Mouse (Mus musculus) liver, embryonic 14.5 days (tissue): ENCODE data around the gene Edil3. TPM values are rescaled to one million over a fixed set of nuclear protein-coding genes. Genes with fewer than 3 reads are reported as not detected.

ENCODE experiments used
- ATAC-seq: fragments of 200-750 bp; cut with Nextera tagmentation; 2 replicates; pipeline ENCODE4 v1.8.0; 2017; ENCODE audit warnings: moderate number of reproducible peaks, mild to moderate bottlenecking, moderate library complexity; ENCODE audit not compliant: insufficient read depth
- DNase-seq, 3 experiments: peaks; one replicate each; pipeline ENCODE4 v3.0.0-alpha.2; 2012 to 2013; ENCODE audit warnings: low read depth in 3 of 3, low spot score in 3 of 3
- H3K27ac ChIP-seq: fragments of 300-500 bp; sonication (generic); 2 replicates; pipeline ENCODE4 v1.5.1; 2014; ENCODE audit warnings: moderate library complexity, mild to moderate bottlenecking, control low read depth, inconsistent platforms
- H3K27me3 ChIP-seq: fragments of 300-500 bp; sonication (generic); 2 replicates; pipeline ENCODE4 v1.6.1; 2014; ENCODE audit warnings: mild to moderate bottlenecking, low read length, moderate library complexity; ENCODE audit not compliant: control insufficient read depth, insufficient read depth
- H3K36me3 ChIP-seq: fragments of 300-500 bp; sonication (generic); replicated peaks from 2 replicates; pipeline ENCODE4 v1.6.1; 2014; ENCODE audit warnings: low read depth; ENCODE audit not compliant: control insufficient read depth, insufficient read depth
- H3K4me1 ChIP-seq, 2 experiments: fragments of 200-500 bp in 1 of 2; fragments of 300-500 bp in 1 of 2; sonication (generic) in 1 of 2; replicated peaks; 2 replicates each; pipeline ENCODE4 v1.6.1; 2012 to 2014; ENCODE audit warnings: antibody characterized with exemption in 1 of 2, inconsistent platforms in 1 of 2, low read length in 1 of 2; ENCODE audit not compliant: control insufficient read depth in 2 of 2, insufficient read depth in 2 of 2
- H3K4me2 ChIP-seq: fragments of 300-500 bp; sonication (generic); 2 replicates; pipeline ENCODE4 v1.6.1; 2014; ENCODE audit warnings: low read depth, mild to moderate bottlenecking, control low read depth, moderate library complexity
- H3K4me3 ChIP-seq, 2 experiments: fragments of 200-500 bp in 1 of 2; fragments of 300-500 bp in 1 of 2; sonication (generic) in 1 of 2; 2 replicates each; pipeline ENCODE4 v1.5.1; 2012 to 2014; ENCODE audit warnings: low read depth in 2 of 2, low read length in 2 of 2, mild to moderate bottlenecking in 2 of 2, control low read depth in 1 of 2, inconsistent platforms in 1 of 2, moderate library complexity in 1 of 2; ENCODE audit not compliant: insufficient read depth in 1 of 2
- H3K9ac ChIP-seq: fragments of 300-500 bp; sonication (generic); replicated peaks from 2 replicates; pipeline ENCODE4 v1.6.1; 2014; ENCODE audit warnings: mild to moderate bottlenecking, control low read depth, moderate library complexity
- H3K9me3 ChIP-seq: fragments of 300-500 bp; sonication (generic); 2 replicates; pipeline ENCODE4 v1.6.1; 2016; ENCODE audit warnings: low read length, mixed read lengths; ENCODE audit not compliant: control insufficient read depth
- CTCF ChIP-seq: IDR thresholded peaks from 2 replicates; pipeline ENCODE4 v1.5.1; 2016; ENCODE audit warnings: antibody characterized with exemption, low read depth, control low read depth
- EP300 ChIP-seq: IDR thresholded peaks from 2 replicates; pipeline ENCODE4 v1.6.1; 2016; ENCODE audit warnings: antibody characterized with exemption, low read depth
- WGBS: fragments of 180-500 bp; shearing (Covaris S2); extraction: QIAGEN DNeasy Blood & Tissue Kit; methylation state at CpG from one replicate; pipeline ENCODE4 v1.1.7; 2014; ENCODE audit not compliant: insufficient replicate concordance; 5-methylcytosine and 5-hydroxymethylcytosine counted together
- polyA plus RNA-seq, 2 experiments: library from polyadenylated mRNA; depleted of rRNA in 1 of 2; stranded (reverse) in 1 of 2; unstranded in 1 of 2; fragments of >200 nt; fragmentation: Nextera tagmentation in 1 of 2; extraction: Ambion mirVana in 1 of 2; gene quantifications; 2 replicates each; pipeline versions ENCODE4 v1.2.1 to v1.2.3; 2012 to 2014

Gene Edil3
- polyA plus RNA-seq, 2 experiments = 0.08 to 0.20 TPM

GRCm38 (mm10) chr13:89119809-89120208 lies 298.5 kb downstream of the Edil3 start:
- DNase-seq (no peak), ATAC-seq (no peak)
- Histone ChIP-seq H3K27ac (no peak overlapping the region), H3K4me2 (no peak overlapping the region), H3K4me3 (no peak overlapping the region), H3K4me1 (no peaks in the 10 kb centered on the region), H3K9me3 (no peaks in the 10 kb centered on the region), H3K9ac (no peak overlapping the region), H3K27me3 (no peaks in the 10 kb centered on the region), H3K36me3 (no peaks in the 10 kb centered on the region)
- TF ChIP-seq CTCF = no peak
- TF ChIP-seq EP300 = no peak
- WGBS = 68% methylated on average over 8 of the region's 8 CpGs

GRCm38 (mm10) chr13:89122511-89123253 lies 301.4 kb downstream of the Edil3 start:
- WGBS = 56% methylated on average over 6 of the region's 6 CpGs
- no peaks in the 10 kb centered on the region for H3K9me3 ChIP-seq
- no peak overlapping the region for H3K9ac ChIP-seq

GRCm38 (mm10) chr13:89123396-89123795 lies 302.1 kb downstream of the Edil3 start:
- Histone ChIP-seq H3K9ac (no peak overlapping the region), H3K27me3 (no peaks in the 10 kb centered on the region), H3K4me1 (no peaks in the 10 kb centered on the region), H3K27ac (no peak overlapping the region), H3K36me3 (no peaks in the 10 kb centered on the region), H3K9me3 (no peaks in the 10 kb centered on the region), H3K4me2 (no peak overlapping the region), H3K4me3 (no peak overlapping the region)
- no peak for ATAC-seq
- WGBS = 68% methylated on average over 5 of the region's 5 CpGs
- TF ChIP-seq CTCF (no peak), EP300 (no peak)
- DNase-seq = no peak

More at GRCm38 (mm10) chr13:89122511-89123253, 301.4 kb downstream of the Edil3 start:
- no peak overlapping the region for H3K4me3 ChIP-seq
- TF ChIP-seq CTCF (no peak), EP300 (no peak)
- DNase-seq (no peak), ATAC-seq (no peak)
- no peaks in the 10 kb centered on the region for H3K36me3 ChIP-seq
- H3K27me3 ChIP-seq = no peaks in the 10 kb centered on the region
- H3K27ac ChIP-seq = no peak overlapping the region
- no peaks in the 10 kb centered on the region for H3K4me1 ChIP-seq
- H3K4me2 ChIP-seq = no peak overlapping the region

- Histone ChIP-seq H3K27me3 (no peaks in the 10 kb centered on the region), H3K27ac (no peak overlapping the region), H3K4me2 (no peak overlapping the region), H3K36me3 (no peaks in the 10 kb centered on the region), H3K9ac (no peak overlapping the region), H3K9me3 (no peaks in the 10 kb centered on the region), H3K4me3 (no peak overlapping the region), H3K4me1 (no peaks in the 10 kb centered on the region)
- no peak for DNase-seq
- WGBS = 47% methylated on average over 4 of the region's 4 CpGs
- no peak for ATAC-seq
- TF ChIP-seq CTCF = no peak
- no peak for TF ChIP-seq EP300
These were observed 324.8 kb downstream of the Edil3 start for GRCm38 (mm10) chr13:89146056-89146547.

- no peak for ATAC-seq
- WGBS = 76% methylated on average over 3 of the region's 3 CpGs
- H3K9ac ChIP-seq = no peak overlapping the region
These were observed 330.6 kb downstream of the Edil3 start for GRCm38 (mm10) chr13:89151878-89152277.

More at GRCm38 (mm10) chr13:89151878-89152277, 330.6 kb downstream of the Edil3 start:
- no peaks in the 10 kb centered on the region for H3K36me3 ChIP-seq
- no peaks in the 10 kb centered on the region for H3K9me3 ChIP-seq
- no peak for DNase-seq
- no peaks in the 10 kb centered on the region for H3K27me3 ChIP-seq
- no peak overlapping the region for H3K4me2 ChIP-seq
- H3K27ac ChIP-seq = no peak overlapping the region
- H3K4me1 ChIP-seq = no peaks in the 10 kb centered on the region
- no peak overlapping the region for H3K4me3 ChIP-seq
- TF ChIP-seq CTCF = no peak
- no peak for TF ChIP-seq EP300
